Mouse (Mus musculus) megakaryocyte, adult 5-6 weeks (primary cell): Measurements from ENCODE around the gene Rnf168. TPM values are rescaled to one million over a fixed set of nuclear protein-coding genes. Genes with fewer than 3 reads are reported as not detected.
"Not testable (repeated sequence)": the region's sequence is repeated elsewhere in the genome, so short reads cannot be mapped to it uniquely, and the experiment has no call there.

ENCODE experiments used
- ATAC-seq: 2 replicates; pipeline ENCODE4 v1.8.0; 2016; ENCODE audit warnings: mild to moderate bottlenecking, inconsistent platforms; ENCODE audit not compliant: poor library complexity, severe bottlenecking
- total RNA-seq, 2 experiments: library from RNA; stranded (forward) in 1 of 2; stranded (reverse) in 1 of 2; fragments of 153-499, 151-499 nt in 1 of 2; fragments of 221-1000, 200-1000 nt in 1 of 2; gene quantifications; 2 replicates each; pipeline versions ENCODE4 v1.2.3 to v1.2.4; 2015 to 2017

The Rnf168 gene
- 11.8 and 13.1 TPM in 2 replicates for total RNA-seq (2015)
- 42.2 and 44.2 TPM in 2 replicates for total RNA-seq (2017)

GRCm38 (mm10) chr16:32277308-32278256 lies at the start of gene Rnf168:
TSS of gene Rnf168 (plus strand) at chr16:32277459.
- peak; percentile 84 for ATAC-seq

- not testable (repeated sequence) for ATAC-seq
Observed at GRCm38 (mm10) chr16:32232050-32232449, 45.2 kb upstream of the Rnf168 start.

GRCm38 (mm10) chr16:32237930-32238680 lies 39.2 kb upstream of the Rnf168 start:
- no peak for ATAC-seq

GRCm38 (mm10) chr16:32239428-32240312 lies 37.6 kb upstream of the Rnf168 start:
- ATAC-seq, result no peak

GRCm38 (mm10) chr16:32243901-32244300 lies 33.4 kb upstream of the Rnf168 start:
- no peak for ATAC-seq

- peak; percentile 23; the same call in 1 of the 2 replicates for ATAC-seq
Observed at GRCm38 (mm10) chr16:32246351-32246791, 30.9 kb upstream of the Rnf168 start.

DNA sequence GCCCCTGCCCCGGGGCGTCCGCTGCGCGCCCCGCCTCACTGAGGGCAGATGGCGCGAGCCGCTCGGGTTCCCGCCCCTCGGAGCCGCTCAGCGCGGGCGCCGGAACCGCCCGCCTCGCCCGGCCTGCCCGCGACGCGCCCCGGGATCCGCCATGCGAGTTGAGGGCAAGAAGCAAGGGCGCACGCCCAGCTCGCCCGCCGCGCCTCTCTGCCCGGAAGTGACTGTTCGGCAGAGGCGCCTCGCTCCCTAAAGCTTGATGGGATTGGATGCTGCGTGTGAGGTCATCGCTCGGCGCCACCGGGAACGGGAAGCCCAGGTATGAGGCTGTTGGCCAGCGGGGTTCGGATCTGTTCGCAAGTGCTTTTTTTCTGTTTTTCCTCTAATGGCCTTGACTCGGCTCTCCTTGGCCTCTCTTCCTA lies 30.3 kb upstream of the Rnf168 start, which contains the start of the genes Fbxo45 and Wdr53:
Gene Fbxo45, minus strand, starts transcription at position 207 of the 419 bp plus-strand sequence.
Gene Wdr53, plus strand, starts transcription at position 276 of the 419 bp plus-strand sequence.
- ATAC-seq, result peak; percentile 99

- not testable (repeated sequence) for ATAC-seq
Observed at GRCm38 (mm10) chr16:32264225-32264624, 13.0 kb upstream of the Rnf168 start.

GRCm38 (mm10) chr16:32271291-32271690 lies 6.0 kb upstream of the Rnf168 start, which contains the start of gene Smco1:
TSS of gene Smco1 (plus strand) at chr16:32271468.
- ATAC-seq, result no peak

DNA sequence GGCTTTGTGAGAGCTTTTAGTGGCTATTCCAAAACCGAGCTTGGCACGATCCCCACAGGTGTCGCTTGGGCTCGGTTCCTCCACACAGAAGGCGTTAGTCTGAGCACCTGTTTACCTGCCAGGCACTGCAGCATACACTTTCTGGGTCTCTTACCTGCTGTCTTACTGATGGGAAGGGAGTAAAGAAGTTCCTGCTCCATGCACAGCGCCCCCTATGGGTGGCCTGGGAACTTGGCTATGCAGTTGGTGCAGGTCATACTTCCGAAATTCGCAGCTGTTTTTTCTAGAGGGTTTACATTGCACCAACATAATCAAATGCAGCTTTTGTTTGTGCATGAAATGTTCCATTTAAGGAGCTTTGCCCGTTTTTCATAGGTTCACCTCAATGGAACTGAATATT lies 3.9 kb upstream of the Rnf168 start:
- ATAC-seq, result no peak

GRCm38 (mm10) chr16:32275041-32275440 lies 2.2 kb upstream of the Rnf168 start:
- ATAC-seq, result 0 out of 2 replicates have a peak, but pooled peaks have one; percentile 27

- ATAC-seq, result no peak
Observed at GRCm38 (mm10) chr16:32275830-32276229, 1.4 kb upstream of the Rnf168 start.

DNA sequence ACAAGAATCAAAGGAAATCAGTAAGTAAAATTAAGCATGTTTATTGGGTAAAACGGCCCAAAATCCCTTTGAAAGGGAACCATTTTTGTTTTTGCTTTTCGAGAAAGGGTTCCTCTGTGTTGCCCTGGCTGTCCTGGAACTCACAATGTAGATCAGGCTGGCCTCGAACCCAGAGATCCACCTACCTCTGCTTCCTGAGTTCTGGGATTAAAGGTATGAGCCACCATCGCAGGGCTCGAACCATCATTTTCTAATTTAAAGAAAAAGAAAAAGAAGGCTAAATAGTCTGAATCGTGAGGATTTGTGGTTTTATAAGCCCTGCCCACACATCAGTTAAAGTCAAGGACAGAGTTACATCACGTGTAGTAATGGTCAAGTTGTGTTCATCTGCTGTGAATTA lies 1.1 kb downstream of the Rnf168 start:
- no peak for ATAC-seq

DNA sequence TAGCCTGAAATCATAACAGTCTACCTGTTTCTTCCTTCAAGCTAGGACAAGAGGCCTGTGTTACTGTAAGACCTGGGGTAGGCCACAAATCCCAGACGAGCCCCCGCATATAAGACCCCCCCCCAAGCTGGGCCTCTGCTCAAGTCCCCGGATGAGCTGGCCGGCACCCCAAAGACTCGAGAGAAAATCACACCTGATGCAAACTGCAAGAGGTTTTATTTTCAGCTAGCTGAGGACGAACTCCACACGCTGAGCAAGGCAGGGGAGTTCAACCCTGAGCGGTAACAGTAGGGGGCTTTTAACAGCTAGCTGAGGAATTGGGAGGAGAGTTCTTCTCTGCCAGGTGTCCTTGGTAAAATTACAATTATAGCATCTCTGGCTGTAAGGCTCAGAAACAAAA lies 3.0 kb downstream of the Rnf168 start:
- no peak for ATAC-seq

GRCm38 (mm10) chr16:32282608-32283007 lies 5.3 kb downstream of the Rnf168 start:
- no peak for ATAC-seq

GRCm38 (mm10) chr16:32291821-32292220 lies 14.6 kb downstream of the Rnf168 start:
- ATAC-seq, result no peak

- ATAC-seq, result not testable (repeated sequence)
Observed at GRCm38 (mm10) chr16:32299617-32300016, 22.4 kb downstream of the Rnf168 start.

- no peak for ATAC-seq
Observed at GRCm38 (mm10) chr16:32303046-32303445, 25.8 kb downstream of the Rnf168 start.

GRCm38 (mm10) chr16:32303886-32304285 lies 26.6 kb downstream of the Rnf168 start:
- ATAC-seq, result no peak

DNA sequence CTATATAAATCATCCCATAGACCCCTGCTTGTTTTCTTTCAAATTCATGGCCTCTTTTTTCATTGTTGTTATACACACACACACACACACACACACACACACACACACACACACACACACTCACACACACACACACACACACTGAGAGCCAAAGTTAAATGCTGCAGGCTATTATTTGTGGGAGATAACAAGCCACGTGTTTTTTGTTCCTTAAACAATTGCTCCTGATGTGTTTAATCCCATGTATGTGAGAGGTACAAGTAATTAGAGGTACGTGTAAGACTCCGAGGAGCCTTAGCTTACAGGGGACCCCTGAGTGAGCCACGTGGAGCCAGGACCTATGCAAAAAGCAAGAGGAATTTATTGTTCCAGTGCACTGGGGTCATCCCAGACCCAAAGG lies 34.7 kb downstream of the Rnf168 start:
- ATAC-seq, result no peak
